Mouse (Mus musculus): ENCODE results near the gene Slc6a15.

Slc6a15 gene

DNA sequence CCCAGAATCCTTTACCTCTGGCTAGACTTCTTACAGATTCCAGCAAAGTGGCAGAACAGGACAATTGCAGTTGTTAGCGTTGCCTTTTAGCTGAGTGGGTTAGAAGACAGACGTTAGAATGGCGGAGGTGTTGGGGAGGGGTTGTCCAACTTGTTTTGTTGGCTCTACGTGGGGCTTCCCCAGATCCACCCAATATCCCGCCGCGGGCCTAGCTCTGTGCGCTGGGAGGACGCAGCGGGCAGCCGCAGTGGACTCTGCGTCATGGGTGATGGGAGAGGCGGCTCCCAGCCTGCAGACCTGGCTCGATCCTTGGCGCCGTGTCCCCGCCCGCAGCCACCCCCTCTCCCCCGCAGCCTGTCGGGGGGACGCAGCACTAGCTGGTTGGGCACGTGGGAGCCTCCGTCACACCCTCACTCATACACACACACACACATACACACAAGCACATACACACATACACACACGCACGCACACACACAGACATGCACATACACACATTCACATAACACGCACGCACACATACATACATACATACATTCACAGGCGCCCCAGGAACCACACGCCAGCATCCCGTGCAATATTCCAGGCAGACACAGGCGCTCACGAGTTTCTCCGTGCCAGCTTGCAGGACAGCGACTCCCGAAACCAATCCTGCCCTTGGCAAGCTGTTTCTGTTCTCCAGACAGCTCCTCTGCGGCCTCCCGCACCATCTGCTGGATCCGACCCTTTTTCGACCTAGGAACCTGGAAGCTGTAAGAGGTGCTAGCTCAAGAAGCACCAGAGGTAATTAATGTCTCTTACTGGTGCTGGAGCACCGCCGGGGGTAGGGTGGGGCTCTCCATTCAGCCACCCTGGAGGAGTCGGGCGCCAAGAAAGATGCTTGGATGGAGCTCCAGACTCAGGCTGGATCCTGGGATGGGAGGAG lies at the start of gene Slc6a15:
Gene Slc6a15, plus strand, starts transcription at position 413 of the 925 bp plus-strand sequence.
- in situ Hi-C loops (cut with MboI, MseI) = no loop called here

DNA sequence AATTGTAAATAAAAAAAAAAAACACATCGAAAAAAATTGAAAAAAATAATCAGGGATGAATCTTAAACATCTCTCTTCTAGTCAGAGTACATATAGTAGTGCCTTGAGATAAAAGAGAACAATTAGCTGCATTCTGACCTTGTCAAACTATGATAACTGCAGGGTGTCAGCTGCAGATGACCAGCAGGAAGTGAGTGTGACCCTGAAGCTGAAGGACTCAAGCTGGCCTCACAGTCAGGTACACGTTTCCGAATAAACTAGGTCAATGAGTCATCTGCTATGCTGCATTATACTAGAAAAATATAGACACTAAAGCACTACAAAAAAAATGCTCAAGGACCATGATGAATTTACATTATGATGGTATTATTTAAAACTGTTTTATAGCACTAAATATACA lies 45.6 kb upstream of the Slc6a15 start:
- in situ Hi-C loops (cut with MboI, MseI) = no loop called here

DNA sequence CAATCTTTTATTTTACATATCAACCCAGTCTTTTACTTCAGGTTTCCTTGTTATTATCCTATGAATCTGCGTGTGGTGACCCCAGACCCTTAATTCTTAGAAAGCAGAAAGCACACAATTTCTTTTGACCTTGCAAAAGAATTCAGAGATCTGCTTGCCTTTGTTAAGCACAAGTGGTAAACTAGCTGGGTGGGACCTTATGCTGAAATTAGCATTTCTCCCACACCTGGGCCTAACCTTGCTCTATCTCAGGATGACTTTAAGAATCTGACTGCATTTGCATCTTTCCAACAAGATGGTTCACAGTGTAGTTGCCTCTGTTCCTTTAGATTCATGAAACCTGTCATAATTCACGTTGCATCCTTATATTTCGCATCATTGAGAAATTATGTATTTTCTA lies 44.2 kb upstream of the Slc6a15 start:
- in situ Hi-C loops (cut with MboI, MseI) = no loop called here

DNA sequence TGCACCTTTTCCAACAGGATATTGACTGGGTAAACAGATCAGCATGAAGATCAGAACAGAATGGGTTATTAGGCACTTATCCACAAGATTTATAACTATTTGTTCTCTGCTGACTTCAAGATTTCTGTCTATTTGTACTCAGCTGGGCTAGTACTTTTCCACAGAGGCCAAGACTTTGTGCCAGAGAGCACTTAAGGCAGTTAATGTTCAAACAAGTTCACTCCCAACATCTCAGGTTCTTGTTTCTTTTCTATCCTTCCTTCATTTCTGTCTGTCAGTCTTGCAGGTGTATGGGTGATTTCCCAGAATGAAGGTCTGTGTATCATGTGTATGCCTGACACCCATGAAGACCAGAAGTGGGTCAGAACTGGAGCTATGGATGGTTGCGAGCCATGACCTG lies 33.3 kb upstream of the Slc6a15 start:
- in situ Hi-C loops (cut with MboI, MseI) = loop anchor here (10.0 kb wide), 1 partner anchor 160 kb away; no protein-coding TSS in a partner anchor

DNA sequence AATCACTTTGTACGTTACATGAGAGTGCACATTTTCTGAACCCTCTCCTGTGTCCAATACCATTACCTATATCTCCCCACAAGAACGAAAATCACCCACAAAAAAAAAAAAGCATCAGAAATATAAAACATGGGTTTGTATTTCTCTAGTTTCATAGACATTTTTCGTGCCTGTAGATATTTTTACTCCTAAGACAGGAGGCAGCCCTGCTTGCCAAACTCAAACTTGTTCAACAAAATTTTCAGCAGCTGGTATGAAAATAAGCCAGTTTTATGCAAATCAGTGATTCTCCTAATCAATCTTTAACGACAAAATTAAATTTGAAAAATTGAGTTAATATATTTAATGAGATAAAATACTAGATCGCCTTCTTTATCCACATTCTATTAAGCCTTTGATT lies 27.7 kb upstream of the Slc6a15 start:
- in situ Hi-C loops (cut with MboI, MseI) = loop anchor here (10.0 kb wide), 1 partner anchor 165 kb away; no protein-coding TSS in a partner anchor

DNA sequence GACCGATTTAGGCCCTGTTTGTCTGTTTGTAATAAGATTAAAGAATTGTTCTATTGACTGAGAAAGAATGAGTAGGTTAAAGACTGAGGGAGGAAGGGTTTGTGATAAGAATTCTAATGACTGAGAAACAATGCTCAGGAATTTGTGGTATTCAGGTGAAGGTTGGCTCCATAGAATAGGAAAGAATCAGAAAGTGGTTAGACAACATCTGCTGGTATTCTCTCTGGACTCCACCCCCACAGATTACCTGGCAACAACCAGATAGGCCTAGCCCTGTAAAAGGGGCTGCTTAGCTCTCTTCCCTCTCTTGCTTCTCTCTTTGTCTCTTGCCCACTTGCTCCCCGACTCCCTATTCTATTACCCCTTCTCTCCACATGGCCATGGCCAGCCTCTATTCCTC lies 20.8 kb upstream of the Slc6a15 start:
- in situ Hi-C loops (cut with MboI, MseI) = no loop called here

DNA sequence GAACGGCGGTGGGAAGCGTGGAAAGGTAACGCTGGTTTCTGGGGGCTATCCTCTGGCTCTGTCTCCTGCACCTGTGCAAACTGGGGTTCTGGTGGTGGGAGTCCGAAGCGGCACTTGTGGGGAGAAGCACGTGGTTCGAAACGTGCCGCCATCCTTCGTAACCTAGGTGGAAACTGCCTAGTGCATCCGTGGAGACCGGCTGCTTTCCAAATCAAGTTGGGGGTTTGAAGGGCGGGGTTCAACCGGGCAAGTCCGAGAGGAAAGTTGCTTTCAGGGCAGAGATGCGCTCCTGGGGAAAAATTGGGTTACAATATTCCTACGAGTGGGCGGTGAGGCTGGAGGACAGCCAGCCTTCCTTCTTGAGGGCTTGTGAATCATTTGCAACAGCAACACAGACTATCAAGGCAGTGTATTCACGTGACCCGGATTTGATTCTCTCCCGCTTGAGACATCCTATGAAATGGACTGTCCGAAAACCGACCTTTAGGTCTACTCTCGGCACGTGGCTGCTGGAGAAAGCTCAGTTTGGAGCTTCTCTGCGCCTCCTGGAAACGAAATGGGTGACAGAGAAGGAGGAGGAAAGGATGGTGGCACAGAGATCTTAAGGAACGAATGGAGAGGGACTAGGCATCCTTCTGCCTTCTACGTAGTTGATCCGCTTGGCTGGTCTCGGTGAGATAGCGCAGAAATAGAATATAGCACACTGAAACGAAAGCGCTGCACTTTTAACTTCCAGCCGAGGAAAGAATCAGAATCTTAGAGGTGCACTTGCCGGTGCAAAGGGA lies 905 bp downstream of the Slc6a15 start:
- in situ Hi-C loops (cut with MboI, MseI) = no loop called here

DNA sequence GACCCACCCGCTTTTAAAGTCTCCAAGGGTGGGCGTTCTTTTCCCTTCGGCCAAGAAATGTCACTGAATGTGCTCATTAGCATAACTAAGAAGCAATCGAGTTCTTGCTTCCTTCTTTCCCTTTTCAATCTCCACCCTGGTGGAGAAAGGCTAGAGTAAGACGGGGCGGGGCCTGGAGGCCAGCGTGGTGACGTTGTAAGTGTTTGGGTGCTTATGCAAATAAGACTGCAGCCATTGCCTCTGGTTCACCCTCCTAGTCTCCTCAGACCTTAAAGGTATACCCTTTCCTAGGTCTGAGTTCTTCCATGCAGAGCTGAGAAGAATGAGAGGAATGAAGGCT lies 1.5 kb downstream of the Slc6a15 start:
- in situ Hi-C loops (cut with MboI, MseI) = no loop called here

DNA sequence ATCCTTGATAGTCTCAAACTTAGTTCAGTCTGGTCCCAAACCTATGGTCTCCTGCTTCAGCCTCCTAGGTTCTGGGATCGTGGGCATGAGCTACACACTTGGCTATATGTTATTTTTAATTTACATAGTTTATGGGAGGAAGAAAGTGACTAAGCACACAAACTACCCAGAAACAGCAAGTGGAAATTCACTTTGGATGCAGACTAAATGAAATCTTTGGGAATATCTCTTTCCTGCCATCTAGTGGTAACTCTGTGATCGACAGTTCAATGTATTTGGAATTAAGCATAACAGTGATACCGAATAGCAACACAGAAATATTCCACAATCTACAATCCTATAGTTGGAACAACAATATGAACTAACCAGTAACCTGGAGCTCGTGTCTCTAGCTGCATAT lies 34.6 kb downstream of the Slc6a15 start:
- in situ Hi-C loops (cut with MboI, MseI) = no loop called here

DNA sequence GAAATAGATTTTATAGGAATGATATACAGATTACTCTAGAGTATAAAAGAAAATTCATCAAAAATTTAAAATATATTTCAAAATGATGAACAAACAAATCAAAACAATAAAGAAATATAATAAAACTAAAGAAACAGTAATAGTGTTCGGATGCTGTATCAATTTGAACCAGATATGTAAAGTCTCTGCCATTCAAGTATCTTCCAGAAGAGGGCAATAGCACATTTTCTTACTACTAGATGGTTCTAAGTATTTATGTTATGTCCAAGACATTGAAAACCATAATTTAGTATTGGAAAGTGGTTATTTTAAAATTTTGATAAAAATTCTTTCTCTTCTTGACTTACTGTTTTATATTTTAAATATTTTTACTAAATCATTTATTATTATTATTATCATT lies 60.1 kb downstream of the Slc6a15 start:
- in situ Hi-C loops (cut with MboI, MseI) = loop anchor here (10.0 kb wide), 1 partner anchor 1173 kb away; no protein-coding TSS in a partner anchor

DNA sequence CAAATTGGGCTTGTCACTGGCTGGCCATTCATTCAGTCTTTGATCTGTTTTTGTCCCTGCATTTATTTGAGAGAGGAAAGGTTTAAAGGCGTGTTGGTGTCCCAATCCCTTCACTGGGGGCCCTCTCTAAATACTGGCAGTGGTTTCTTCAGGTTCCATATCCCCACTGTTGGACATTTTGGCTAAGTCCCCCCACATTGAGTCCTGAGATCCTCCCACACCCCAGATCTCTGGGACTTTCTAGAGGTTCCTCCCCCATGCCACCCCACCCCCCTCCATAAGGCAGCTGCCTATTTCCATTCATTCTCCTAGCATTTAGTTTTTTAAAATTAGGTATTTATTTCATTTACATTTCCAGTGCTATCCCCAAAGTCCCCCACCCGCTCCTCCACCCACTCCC lies 75.0 kb downstream of the Slc6a15 start:
- in situ Hi-C loops (cut with MboI, MseI) = no loop called here

DNA sequence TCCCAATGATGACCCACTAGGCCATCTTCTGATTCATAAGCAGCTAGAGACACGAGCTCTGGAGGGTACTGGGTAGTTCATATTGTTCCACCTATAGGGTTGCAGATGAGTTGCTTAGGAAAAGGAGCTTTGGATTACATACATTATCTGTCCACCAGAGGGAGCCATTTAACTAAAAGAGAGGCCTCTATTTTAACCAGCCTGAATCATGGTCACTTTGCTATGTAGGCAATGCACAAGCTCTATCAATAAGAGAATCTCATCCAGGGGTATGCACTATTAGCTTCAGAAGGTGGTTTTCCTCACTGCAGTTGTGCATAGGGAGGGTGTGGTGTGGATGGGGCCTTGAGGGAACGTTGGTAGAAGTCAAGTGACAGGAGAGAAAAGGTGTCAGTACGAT lies 75.5 kb downstream of the Slc6a15 start:
- in situ Hi-C loops (cut with MboI, MseI) = no loop called here

DNA sequence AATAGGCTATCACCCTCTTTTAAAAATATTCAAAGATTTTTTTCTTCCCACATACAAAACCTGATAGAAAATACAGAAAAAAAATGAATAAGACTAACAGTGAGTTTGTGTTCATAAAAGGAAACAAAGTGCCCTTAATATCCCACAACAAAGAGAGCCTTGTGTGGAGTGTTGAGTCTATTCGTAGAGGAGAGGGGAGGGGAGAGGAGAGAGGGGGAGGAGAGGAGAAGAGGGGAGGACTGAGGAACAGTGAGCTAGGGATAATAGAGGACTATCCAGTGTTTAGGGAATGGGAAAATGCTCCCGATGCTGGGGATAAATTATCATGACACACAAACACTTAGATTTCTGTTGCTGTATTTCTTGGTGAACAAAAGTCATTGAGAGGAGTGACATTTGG lies 80.8 kb downstream of the Slc6a15 start:
- in situ Hi-C loops (cut with MboI, MseI) = no loop called here

DNA sequence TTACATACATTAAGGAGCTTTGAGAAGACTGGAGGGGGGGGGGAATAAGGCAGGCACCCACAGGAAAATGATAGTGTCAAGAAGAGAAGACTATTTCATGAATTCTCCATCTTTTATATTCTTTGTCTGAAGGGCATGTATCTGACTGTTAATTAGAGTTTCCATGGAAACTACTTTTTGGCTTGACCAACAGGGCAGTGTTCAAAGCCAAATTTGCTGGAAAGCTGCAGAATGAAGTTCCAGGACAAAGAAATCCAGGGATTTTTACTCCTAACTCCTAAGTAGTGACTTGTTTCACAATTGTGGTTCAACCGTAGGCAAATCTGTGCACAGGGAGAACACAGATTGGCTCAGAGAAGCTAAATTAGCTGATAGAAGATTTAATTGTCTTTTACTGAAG lies 90.3 kb downstream of the Slc6a15 start:
- in situ Hi-C loops (cut with MboI, MseI) = no loop called here
